Mouse (Mus musculus) macrophage (primary cell): ENCODE results near the gene 2410137M14Rik. TPM values are rescaled to one million over a fixed set of nuclear protein-coding genes. Genes with fewer than 3 reads are reported as not detected.

Experiments used
- H3K27ac ChIP-seq: fragments of 350-480 bp; formaldehyde crosslinking; 2 replicates; pipeline ENCODE4 v1.9.0; 2021
- H3K36me3 ChIP-seq: fragments of 350-480 bp; formaldehyde crosslinking; 2 replicates; pipeline ENCODE4 v1.9.0; 2021; ENCODE audit errors: inconsistent target
- H3K4me3 ChIP-seq: fragments of 350-480 bp; formaldehyde crosslinking; 2 replicates; pipeline ENCODE4 v1.9.0; 2021; ENCODE audit errors: inconsistent target
- H3K79me2 ChIP-seq: fragments of 350-480 bp; formaldehyde crosslinking; 2 replicates; pipeline ENCODE4 v1.9.0; 2021; ENCODE audit errors: inconsistent target
- WGBS: methylation state at CpG from one replicate; pipeline ENCODE4 v1.1.7; 2026; ENCODE audit warnings: inconsistent platforms; ENCODE audit not compliant: missing documents; 5-methylcytosine and 5-hydroxymethylcytosine counted together
- polyA plus RNA-seq: library from polyadenylated mRNA; stranded (reverse); fragments of 250-400 nt; gene quantifications from 3 replicates; pipeline ENCODE4 v1.2.4, GENCODE M21; 2018; ENCODE audit warnings: inconsistent platforms

Gene 2410137M14Rik
- polyA plus RNA-seq, 1 experiment from 2014 or later = not detected

DNA sequence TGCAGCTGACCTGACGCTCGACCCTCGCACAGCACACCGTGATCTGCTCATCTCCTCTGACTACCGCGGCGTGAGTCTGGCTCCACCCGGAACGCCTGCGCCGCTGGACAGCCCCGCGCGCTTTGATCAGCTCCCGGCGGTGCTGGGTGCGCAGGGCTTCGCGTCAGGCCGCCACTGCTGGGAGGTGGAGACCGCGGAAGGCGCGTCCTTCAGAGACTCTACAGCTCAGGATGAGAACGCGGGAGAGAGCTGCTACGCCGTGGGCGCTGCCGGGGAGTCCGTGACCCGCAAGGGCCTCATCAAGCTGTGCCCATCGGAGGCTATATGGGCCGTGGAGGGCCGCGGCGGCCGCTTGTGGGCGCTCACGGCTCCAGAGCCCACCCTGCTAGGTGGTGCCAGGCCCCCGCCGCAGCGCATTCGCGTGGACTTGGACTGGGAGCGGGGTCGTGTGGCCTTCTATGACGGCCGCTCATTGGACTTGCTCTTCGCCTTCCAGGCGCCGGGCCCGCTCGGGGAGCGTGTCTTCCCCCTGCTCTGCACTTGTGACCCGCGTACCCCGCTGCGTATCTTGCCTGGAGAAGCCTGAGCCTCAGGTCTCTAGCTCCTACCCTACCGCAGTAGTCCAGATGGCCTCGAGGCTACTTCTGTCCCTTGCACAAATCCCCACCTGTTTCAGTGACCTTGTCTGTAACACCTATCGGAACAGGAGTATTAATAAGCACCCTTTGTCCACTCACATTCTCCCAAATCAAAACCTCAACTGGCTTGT lies 33.8 kb downstream of the 2410137M14Rik start:
- peaks cover 12% of the 10 kb centered on the region; the same call in 1 of the 2 replicates for H3K36me3 ChIP-seq
- peaks cover 15% of the 10 kb centered on the region for H3K79me2 ChIP-seq
- WGBS = 3% methylated on average over 62 of the region's 62 CpGs
- no peak overlapping the region for H3K27ac ChIP-seq
- H3K4me3 ChIP-seq = no peak overlapping the region

DNA sequence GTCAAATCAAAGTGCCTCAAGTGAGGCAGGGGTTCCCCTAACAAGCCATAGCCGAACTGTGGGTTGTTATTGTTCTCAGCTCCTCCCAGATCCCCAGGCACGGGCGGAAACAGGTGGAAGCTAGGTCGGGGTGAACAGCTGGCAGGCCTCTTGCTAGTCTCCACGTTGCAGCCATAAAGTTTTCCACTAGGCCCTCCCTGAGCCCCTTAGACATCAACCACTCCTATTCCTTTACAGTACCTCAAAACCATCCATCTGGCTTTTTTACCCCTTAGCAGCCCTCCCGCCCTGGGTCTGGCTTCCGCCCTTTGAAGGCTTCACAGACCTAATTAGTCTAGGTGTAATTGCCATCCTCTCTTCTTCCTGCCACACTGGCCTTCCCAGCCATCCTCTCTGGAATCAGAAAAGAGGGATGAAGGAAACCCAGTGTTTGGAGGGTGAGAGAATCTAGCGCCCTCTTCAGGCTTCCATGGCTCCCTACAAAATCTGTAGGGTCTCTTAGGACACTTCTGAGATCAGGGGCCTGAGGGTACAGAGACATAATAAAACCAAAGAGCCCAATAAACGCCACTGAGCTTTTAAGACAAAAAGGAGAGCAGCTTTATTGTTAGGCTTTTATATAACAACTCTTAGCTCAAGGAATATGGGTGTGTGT lies 36.8 kb downstream of the 2410137M14Rik start:
- peaks cover 6% of the 10 kb centered on the region; the same call in 1 of the 2 replicates for H3K36me3 ChIP-seq
- WGBS = 28% methylated on average over 9 of the region's 9 CpGs
- no peak overlapping the region for H3K27ac ChIP-seq

DNA sequence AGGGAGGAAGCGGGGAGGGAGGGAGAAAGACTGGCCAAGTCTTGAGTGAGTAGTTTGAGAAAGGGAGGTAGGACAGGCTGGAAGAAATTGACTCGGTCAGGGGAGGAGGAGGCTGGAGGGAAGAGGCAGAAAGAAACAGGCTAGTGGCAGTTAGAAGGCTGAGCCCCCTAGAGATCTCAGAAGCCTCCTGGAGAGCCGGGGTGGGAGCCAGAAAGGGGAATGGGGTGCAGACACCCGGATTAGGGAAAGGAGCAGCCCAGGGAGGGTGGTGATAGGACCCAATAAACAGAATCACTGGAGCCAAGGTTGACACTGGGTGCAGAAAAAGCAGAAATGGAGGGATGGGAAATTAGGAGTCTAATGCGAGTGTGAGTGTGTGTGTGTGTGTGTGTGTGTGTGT lies 37.3 kb downstream of the 2410137M14Rik start:
- 20% methylated on average over 5 of the region's 5 CpGs for WGBS
- H3K79me2 ChIP-seq = no peaks in the 10 kb centered on the region

More for the DNA sequence above, 36.8 kb downstream of the 2410137M14Rik start:
- H3K79me2 ChIP-seq = no peaks in the 10 kb centered on the region
- no peak overlapping the region for H3K4me3 ChIP-seq

DNA sequence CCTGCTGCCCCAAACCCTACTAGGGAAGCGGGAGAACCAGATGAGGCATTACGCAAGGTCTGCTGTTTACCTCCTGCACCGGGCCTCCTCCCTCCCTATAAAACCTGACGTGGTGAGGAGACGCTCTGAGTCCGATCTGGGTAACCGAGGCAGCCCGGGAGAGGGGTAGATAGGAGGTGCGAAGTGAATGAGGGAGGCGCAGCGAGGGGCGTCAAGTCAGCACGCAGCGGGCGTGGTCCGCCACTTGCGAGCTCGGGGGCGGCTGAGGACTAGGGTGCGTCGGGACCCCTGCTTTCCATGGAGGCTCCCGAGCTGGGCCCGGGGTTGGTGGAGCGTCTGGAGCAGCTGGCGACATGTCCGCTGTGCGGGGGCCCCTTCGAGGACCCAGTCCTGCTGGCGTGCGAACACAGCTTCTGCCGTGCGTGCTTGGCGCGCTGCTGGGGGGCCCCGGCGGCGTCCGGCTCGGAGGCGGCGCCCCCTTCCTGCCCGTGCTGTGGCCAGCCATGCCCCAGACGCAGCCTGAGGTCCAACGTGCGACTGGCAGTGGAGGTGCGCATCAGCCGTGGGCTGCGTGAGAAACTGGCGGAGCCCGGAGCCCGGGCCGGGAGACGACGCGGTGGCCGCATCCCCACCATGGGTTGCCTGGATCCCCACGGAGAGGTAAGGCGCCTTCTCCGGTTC lies 38.1 kb downstream of the 2410137M14Rik start, which contains the start of gene Rnf39:
Rnf39 (plus strand) TSS at position 128 of the 681 bp plus-strand sequence.
- Histone ChIP-seq H3K4me3 (no peak within 1 kb of the TSS), H3K36me3 (no peaks in the 10 kb centered on the region), H3K79me2 (no peaks in the 10 kb centered on the region), H3K27ac (no peak within 1 kb of the TSS)
- WGBS = 1% methylated on average over 59 of the region's 59 CpGs

More for the DNA sequence above, 37.3 kb downstream of the 2410137M14Rik start:
- H3K36me3 ChIP-seq = peaks cover under 1% of the 10 kb centered on the region; the same call in 1 of the 2 replicates
- no peak overlapping the region for H3K27ac ChIP-seq
- no peak overlapping the region for H3K4me3 ChIP-seq

DNA sequence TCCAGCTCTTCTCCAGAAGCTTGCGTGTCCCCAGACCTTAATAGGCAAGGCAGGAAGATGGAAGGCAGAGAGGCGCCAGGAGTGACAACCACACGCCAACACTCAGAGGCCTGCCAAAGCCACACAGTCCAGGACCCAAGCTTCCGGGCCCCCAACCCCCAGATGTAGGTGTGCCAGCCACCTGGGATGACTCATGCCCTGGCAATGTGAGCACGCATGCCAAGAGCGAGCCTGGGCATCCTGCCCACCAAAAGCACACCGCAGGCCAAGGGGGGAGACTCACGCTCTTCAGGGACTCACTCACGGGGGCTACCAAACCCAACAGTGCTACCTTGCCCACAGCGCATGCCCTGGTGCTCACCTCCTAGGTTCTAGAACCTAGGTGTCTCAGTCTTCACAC lies 38.6 kb downstream of the 2410137M14Rik start:
- WGBS = under 1% methylated on average over 10 of the region's 10 CpGs
- Histone ChIP-seq H3K4me3 (no peak overlapping the region), H3K79me2 (no peaks in the 10 kb centered on the region), H3K27ac (no peak overlapping the region), H3K36me3 (no peaks in the 10 kb centered on the region)

DNA sequence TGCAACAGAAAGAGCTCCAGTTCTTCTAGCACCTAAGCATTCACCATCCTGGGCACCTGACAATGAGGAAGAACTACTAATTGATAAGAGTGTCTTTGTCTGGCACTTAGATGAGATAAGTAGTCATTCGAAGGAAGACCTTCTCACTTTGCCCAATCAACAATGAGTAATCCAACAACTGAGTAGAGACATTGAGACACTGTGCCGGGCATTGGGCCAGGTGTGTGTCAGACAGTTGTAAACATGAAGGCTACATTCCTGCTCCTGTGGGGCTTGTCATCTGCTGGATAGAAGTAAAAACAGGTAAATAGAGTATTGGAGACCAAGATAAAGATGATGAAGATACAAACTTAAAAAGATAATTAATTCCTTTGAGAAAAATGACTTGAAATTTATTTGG lies 43.0 kb downstream of the 2410137M14Rik start:
- 94% methylated on average over 2 of the region's 2 CpGs for WGBS
- H3K4me3 ChIP-seq = no peak overlapping the region
- no peak overlapping the region for H3K27ac ChIP-seq
- no peaks in the 10 kb centered on the region for H3K36me3 ChIP-seq
- no peaks in the 10 kb centered on the region for H3K79me2 ChIP-seq

DNA sequence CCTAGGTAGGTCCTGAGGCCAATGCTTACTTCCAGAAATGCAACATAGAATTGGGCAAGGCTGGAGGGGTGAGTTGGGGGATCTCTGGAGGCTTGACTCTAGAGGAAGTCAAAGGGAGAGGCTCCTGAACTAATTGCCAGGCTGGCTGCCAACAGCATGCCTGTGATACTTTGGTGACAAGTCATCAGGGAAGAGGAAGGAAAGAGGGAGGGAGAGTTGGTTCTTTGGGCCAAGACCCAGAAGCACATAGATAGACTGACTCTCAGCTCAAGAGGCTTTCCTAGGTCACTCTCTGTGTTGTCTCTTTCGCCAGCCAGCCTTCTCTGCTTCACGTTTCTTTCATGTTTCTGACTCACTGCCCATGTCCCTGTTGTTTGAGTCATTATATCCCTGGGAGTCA lies 49.2 kb downstream of the 2410137M14Rik start:
- no peak overlapping the region for H3K4me3 ChIP-seq
- H3K27ac ChIP-seq = no peak overlapping the region
- WGBS = 52% methylated on average over 2 of the region's 2 CpGs
- no peaks in the 10 kb centered on the region for H3K36me3 ChIP-seq
- no peaks in the 10 kb centered on the region for H3K79me2 ChIP-seq

DNA sequence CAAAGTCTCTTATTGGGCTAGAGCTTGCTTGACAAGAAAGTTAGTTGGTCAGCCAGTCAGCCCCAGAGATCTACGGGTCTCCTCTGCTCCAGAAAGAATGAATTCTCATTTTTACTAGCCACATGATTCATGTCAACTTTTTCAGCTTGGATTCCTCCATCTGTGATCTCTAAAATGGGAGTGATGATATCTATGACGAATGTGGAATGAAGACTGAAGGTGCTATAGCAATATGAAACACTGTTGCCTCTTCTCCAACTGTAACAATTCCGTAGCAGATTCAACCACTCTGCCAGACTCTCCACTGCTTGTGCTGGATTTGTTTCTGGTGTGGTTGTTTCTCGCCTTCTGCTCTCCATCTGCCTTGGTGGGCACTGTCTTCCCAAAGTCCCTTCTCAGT lies 49.9 kb downstream of the 2410137M14Rik start:
- Histone ChIP-seq H3K79me2 (no peaks in the 10 kb centered on the region), H3K36me3 (no peaks in the 10 kb centered on the region), H3K27ac (no peak overlapping the region), H3K4me3 (no peak overlapping the region)
- WGBS = 84% methylated on average over 4 of the region's 4 CpGs

DNA sequence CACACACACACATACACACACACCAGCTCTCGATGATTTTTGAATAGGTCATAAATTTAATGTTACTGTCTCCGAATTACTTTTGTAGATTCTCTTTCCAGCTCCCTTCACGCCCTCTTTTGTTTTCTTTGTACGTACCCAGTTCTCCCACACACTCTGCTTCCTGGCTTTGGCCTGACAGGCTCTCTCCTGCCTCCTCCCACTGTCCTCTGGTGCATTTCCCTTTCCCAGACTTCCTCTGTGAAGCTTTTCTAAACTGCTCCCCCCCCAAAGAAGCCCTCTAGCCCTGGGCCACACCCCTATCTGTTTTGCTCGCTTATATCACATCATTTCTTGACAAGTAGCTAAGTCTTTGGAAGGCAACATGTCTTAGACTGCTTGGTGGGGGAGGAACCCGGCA lies 50.8 kb downstream of the 2410137M14Rik start:
- H3K36me3 ChIP-seq = no peaks in the 10 kb centered on the region
- no peaks in the 10 kb centered on the region for H3K79me2 ChIP-seq
- H3K27ac ChIP-seq = no peak overlapping the region
- H3K4me3 ChIP-seq = no peak overlapping the region
- WGBS = 83% methylated on average over 6 of the region's 6 CpGs

DNA sequence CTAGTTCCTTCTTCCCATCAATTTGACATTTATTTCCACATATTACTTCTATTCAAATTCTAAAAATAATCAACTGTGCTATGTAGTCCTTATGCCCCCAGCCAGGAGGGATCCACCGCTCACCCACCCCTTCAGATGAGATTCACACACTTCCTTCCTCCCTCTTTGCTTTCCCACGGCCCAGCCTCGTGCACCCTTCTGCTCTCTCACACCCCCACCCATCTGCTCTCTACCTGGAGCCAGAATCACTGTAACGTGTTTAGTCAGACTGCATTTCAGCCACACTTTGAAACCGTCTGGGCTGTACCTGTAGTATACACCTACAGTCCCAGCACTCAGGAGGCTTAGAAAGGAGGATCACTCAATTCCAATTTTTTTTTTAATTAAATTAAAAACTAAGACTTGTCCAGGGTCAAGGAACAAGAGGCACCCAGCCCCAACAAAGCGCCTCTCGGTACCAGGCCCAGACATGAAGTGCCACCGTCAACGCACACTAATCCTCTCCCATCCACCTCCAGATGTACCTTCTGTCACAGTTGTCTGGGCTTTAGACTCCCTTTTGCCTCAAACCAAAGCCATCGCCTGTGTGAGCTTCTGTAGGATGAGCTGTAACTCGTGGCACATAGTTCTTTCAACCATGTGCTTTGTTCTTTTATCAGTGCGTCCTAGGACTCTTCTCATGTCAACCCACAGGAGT lies 51.7 kb downstream of the 2410137M14Rik start:
- 70% methylated on average over 12 of the region's 12 CpGs for WGBS
- Histone ChIP-seq H3K36me3 (no peaks in the 10 kb centered on the region), H3K4me3 (no peak overlapping the region), H3K27ac (no peak overlapping the region), H3K79me2 (no peaks in the 10 kb centered on the region)

Other genes starting within 250 kb of the 2410137M14Rik start
- not detected in 3 replicates for gene H2-M10.5, start 208.3 kb downstream of the 2410137M14Rik start, polyA plus RNA-seq
- not detected in 3 replicates for gene H2-M10.6, start 169.1 kb downstream of the 2410137M14Rik start, polyA plus RNA-seq
- 38.3 to 72.2 TPM (median 56.6 TPM) in 3 replicates for gene Trim26, start 144.1 kb downstream of the 2410137M14Rik start, polyA plus RNA-seq
- gene Trim15, start 114.0 kb downstream of the 2410137M14Rik start, polyA plus RNA-seq = not detected in 3 replicates
- not detected in 3 replicates for gene Trim10, start 111.7 kb downstream of the 2410137M14Rik start, polyA plus RNA-seq
- not detected in 3 replicates for gene Trim40, start 91.1 kb downstream of the 2410137M14Rik start, polyA plus RNA-seq
- not detected in 3 replicates for gene Trim31, start 83.1 kb downstream of the 2410137M14Rik start, polyA plus RNA-seq
- gene Rnf39, start 38.3 kb downstream of the 2410137M14Rik start, polyA plus RNA-seq = not detected in 3 replicates
- 42.9 to 61.6 TPM (median 57.7 TPM) in 3 replicates for gene Ppp1r11, start 29.5 kb downstream of the 2410137M14Rik start, polyA plus RNA-seq
- gene Znrd1, start 22.7 kb downstream of the 2410137M14Rik start, polyA plus RNA-seq = 17.7 to 36.4 TPM (median 32.4 TPM) in 3 replicates
- gene Znrd1as, start 22.6 kb downstream of the 2410137M14Rik start, polyA plus RNA-seq = 5.5 to 12.4 TPM (median 5.9 TPM) in 3 replicates
- not detected in 3 replicates for gene H2-M5, start 8.3 kb upstream of the 2410137M14Rik start, polyA plus RNA-seq
- gene Zfp57, start 19.9 kb upstream of the 2410137M14Rik start, polyA plus RNA-seq = not detected in 3 replicates
- gene Mog, start 42.2 kb upstream of the 2410137M14Rik start, polyA plus RNA-seq = not detected in 3 replicates
- 0.44 to 0.87 TPM (median 0.59 TPM) in 3 replicates for gene Gabbr1, start 64.7 kb upstream of the 2410137M14Rik start, polyA plus RNA-seq
- gene Olfr90, start 107.3 kb upstream of the 2410137M14Rik start, polyA plus RNA-seq = not detected in 3 replicates
- gene Olfr91, start 117.0 kb upstream of the 2410137M14Rik start, polyA plus RNA-seq = not detected in 3 replicates
- not detected in 3 replicates for gene Olfr92, start 138.9 kb upstream of the 2410137M14Rik start, polyA plus RNA-seq
- gene Olfr93, start 180.3 kb upstream of the 2410137M14Rik start, polyA plus RNA-seq = not detected in 3 replicates
- not detected in 3 replicates for gene Ubd, start 212.7 kb upstream of the 2410137M14Rik start, polyA plus RNA-seq
- gene Olfr94, start 219.8 kb upstream of the 2410137M14Rik start, polyA plus RNA-seq = not detected in 3 replicates
- not detected in 3 replicates for gene Olfr95, start 231.9 kb upstream of the 2410137M14Rik start, polyA plus RNA-seq
- gene Olfr96, start 238.9 kb upstream of the 2410137M14Rik start, polyA plus RNA-seq = not detected in 3 replicates